Mouse (Mus musculus) heart, embryonic 12.5 days (tissue): ENCODE results near the gene Gnaz. TPM values are rescaled to one million over a fixed set of nuclear protein-coding genes. Genes with fewer than 3 reads are reported as not detected.

Source experiments
- ATAC-seq: fragments of 200-750 bp; cut with Nextera tagmentation; 2 replicates; pipeline ENCODE4 v1.8.0; 2017; ENCODE audit warnings: moderate TSS enrichment, moderate library complexity; ENCODE audit not compliant: insufficient number of reproducible peaks, low FRiP score
- H3K27ac ChIP-seq: fragments of 300-500 bp; sonication (generic); 2 replicates; pipeline ENCODE4 v1.5.1; 2016; ENCODE audit warnings: mild to moderate bottlenecking, moderate library complexity; ENCODE audit not compliant: poor library complexity, severe bottlenecking
- H3K27me3 ChIP-seq: fragments of 300-500 bp; sonication (generic); replicated peaks from 2 replicates; pipeline ENCODE4 v1.6.1; 2016; ENCODE audit warnings: mild to moderate bottlenecking, moderate library complexity
- H3K36me3 ChIP-seq: fragments of 300-500 bp; sonication (generic); 2 replicates; pipeline ENCODE4 v1.6.1; 2016; ENCODE audit warnings: mild to moderate bottlenecking, moderate library complexity
- H3K4me1 ChIP-seq: fragments of 300-500 bp; sonication (generic); replicated peaks from 2 replicates; pipeline ENCODE4 v1.6.1; 2016; ENCODE audit warnings: mild to moderate bottlenecking
- H3K4me2 ChIP-seq: fragments of 300-500 bp; sonication (generic); 2 replicates; pipeline ENCODE4 v1.6.1; 2016; ENCODE audit warnings: mild to moderate bottlenecking, moderate library complexity
- H3K4me3 ChIP-seq: fragments of 300-500 bp; sonication (generic); 2 replicates; pipeline ENCODE4 v1.5.1; 2016; ENCODE audit warnings: mild to moderate bottlenecking
- H3K9ac ChIP-seq: fragments of 300-500 bp; sonication (generic); 2 replicates; pipeline ENCODE4 v1.6.1; 2016; ENCODE audit warnings: mild to moderate bottlenecking, moderate library complexity
- H3K9me3 ChIP-seq: fragments of 300-500 bp; sonication (generic); replicated peaks from 2 replicates; pipeline ENCODE4 v1.6.1; 2016; ENCODE audit warnings: mild to moderate bottlenecking, moderate library complexity
- WGBS: fragments of 180-500 bp; shearing (Covaris S2); methylation state at CpG from one replicate; pipeline ENCODE4 v1.1.7; 2016; 5-methylcytosine and 5-hydroxymethylcytosine counted together
- polyA plus RNA-seq: library from polyadenylated mRNA; unstranded; fragments of >200 nt; fragmentation: Nextera tagmentation; extraction: Ambion mirVana; gene quantifications from 2 replicates; pipeline ENCODE4 v1.2.1, GENCODE M21; 2016

The Gnaz gene
- polyA plus RNA-seq, 1 experiment from 2014 or later, result 1.6 TPM

DNA sequence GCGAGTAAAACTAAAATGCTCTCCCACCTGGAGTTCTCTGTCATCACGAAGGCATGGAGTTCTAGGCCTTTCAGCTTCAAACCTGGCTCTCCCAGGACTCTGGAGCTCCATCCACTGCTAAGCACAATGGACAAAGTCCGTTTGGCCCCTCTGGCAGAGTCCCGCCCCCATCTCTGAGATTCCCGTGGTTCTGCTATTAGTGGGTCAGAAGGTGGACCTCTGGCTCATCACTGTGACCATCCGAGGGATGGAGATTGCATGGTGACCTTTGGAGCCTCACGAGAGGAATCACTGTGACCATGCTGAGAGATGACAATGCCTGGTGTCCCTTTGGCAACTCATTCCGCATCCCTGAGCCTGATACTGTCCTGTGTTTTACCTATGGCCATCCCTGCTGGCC, 85.9 kb downstream of the Gnaz start:
- no peaks in the 10 kb centered on the region for H3K9me3 ChIP-seq
- ATAC-seq, result no peak
- H3K36me3 ChIP-seq, result no peaks in the 10 kb centered on the region
- no peak overlapping the region for H3K27ac ChIP-seq
- H3K27me3 ChIP-seq, result peaks cover 9% of the 10 kb centered on the region
- 79% methylated on average over 8 of the region's 8 CpGs for WGBS
- H3K4me2 ChIP-seq, result no peak overlapping the region
- peaks cover 21% of the 10 kb centered on the region for H3K4me1 ChIP-seq
- H3K4me3 ChIP-seq, result no peak overlapping the region
- no peak overlapping the region for H3K9ac ChIP-seq

DNA sequence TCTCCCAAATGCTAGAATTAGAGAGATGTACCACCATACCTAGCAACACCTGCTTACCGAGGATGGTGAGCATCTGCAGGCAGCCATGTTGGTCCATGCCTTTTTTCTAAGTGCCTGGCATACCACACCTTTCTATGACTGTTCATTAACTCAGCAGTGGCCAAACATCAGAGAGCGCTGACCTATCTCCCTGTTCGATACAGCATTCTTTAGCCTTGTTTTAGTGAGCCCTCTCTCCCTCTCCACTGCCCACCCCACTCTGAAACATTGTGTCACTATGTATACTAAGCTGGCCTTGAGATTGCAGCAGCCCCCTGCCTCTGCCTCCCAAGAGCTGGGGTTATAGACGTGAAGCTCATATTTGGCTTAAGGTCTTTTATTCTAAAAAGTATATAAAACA, 86.7 kb downstream of the Gnaz start:
- no peaks in the 10 kb centered on the region for H3K36me3 ChIP-seq
- 76% methylated on average over 4 of the region's 4 CpGs for WGBS
- H3K27me3 ChIP-seq, result peaks cover 8% of the 10 kb centered on the region
- no peak overlapping the region for H3K9ac ChIP-seq
- H3K4me2 ChIP-seq, result no peak overlapping the region
- peaks cover 21% of the 10 kb centered on the region for H3K4me1 ChIP-seq
- H3K9me3 ChIP-seq, result no peaks in the 10 kb centered on the region
- H3K27ac ChIP-seq, result no peak overlapping the region
- H3K4me3 ChIP-seq, result no peak overlapping the region
- no peak for ATAC-seq

DNA sequence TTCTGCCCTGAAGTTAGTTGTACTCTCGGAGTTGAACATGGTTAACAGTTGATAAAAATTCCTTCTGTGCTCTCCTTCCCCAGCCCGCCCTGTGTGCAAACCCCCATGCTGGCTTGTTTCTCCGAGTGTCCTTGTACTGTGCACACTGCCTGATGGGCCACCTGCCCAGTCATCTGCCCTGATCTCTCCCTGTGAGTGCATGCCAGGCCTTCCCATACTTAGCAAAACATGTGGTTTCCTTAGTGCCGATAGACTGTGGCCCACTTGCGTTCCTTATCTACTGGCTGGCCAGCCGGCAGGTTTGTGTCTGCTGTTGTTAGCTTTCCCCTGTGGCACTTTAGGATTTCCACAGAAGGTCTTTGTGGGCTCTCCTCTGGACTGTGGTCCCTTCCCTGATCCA, 87.1 kb downstream of the Gnaz start:
- H3K36me3 ChIP-seq, result no peaks in the 10 kb centered on the region
- 17% methylated on average over 6 of the region's 6 CpGs for WGBS
- H3K9ac ChIP-seq, result no peak overlapping the region
- H3K27ac ChIP-seq, result peak overlapping the region; percentile 9; the same call in 1 of the 2 replicates
- H3K4me2 ChIP-seq, result no peak overlapping the region
- peaks cover 23% of the 10 kb centered on the region for H3K4me1 ChIP-seq
- peak; percentile 52 for ATAC-seq
- peaks cover 4% of the 10 kb centered on the region for H3K27me3 ChIP-seq
- H3K4me3 ChIP-seq, result no peak overlapping the region
- H3K9me3 ChIP-seq, result no peaks in the 10 kb centered on the region

DNA sequence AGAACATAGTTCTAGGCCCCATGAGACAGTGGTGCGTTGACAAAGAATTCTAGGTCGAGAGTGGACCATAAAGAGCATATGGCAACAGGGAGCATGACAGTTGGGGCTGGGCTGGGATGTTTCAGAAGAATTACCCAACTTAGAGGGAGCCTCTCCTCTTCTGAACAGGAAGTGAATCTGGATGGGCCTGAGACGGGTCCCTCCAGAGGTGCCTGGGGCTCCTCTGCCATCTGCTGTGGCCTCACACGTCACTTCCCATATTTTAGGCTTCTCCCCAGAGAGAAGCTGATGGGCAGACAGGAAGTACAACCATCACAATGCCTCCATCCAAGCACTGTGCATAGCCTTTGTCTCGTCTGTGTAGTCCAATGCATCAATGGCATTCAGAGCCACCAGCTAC, 88.7 kb downstream of the Gnaz start:
- Histone ChIP-seq H3K4me2 (no peak overlapping the region), H3K9me3 (no peaks in the 10 kb centered on the region), H3K27ac (no peak overlapping the region), H3K4me1 (peaks cover 31% of the 10 kb centered on the region), H3K9ac (no peak overlapping the region), H3K36me3 (no peaks in the 10 kb centered on the region), H3K4me3 (no peak overlapping the region), H3K27me3 (peaks cover 4% of the 10 kb centered on the region)
- WGBS, result 69% methylated on average over 5 of the region's 5 CpGs
- no peak for ATAC-seq

- Histone ChIP-seq H3K27ac (no peak overlapping the region), H3K9ac (no peak overlapping the region), H3K4me3 (no peak overlapping the region), H3K4me1 (peaks cover 33% of the 10 kb centered on the region), H3K36me3 (no peaks in the 10 kb centered on the region), H3K9me3 (no peaks in the 10 kb centered on the region), H3K4me2 (no peak overlapping the region), H3K27me3 (peaks cover 4% of the 10 kb centered on the region)
- no peak for ATAC-seq
- WGBS, result 22% methylated on average over 4 of the region's 4 CpGs
Measured at GRCm38 (mm10) chr10:75056255-75056654, 89.3 kb downstream of the Gnaz start.

GRCm38 (mm10) chr10:75058336-75058735, 91.4 kb downstream of the Gnaz start:
- Histone ChIP-seq H3K9me3 (no peaks in the 10 kb centered on the region), H3K4me3 (no peak overlapping the region), H3K4me2 (no peak overlapping the region), H3K4me1 (peaks cover 52% of the 10 kb centered on the region), H3K27ac (no peak overlapping the region), H3K9ac (no peak overlapping the region), H3K27me3 (peaks cover 14% of the 10 kb centered on the region), H3K36me3 (no peaks in the 10 kb centered on the region)
- 78% methylated on average over 8 of the region's 8 CpGs for WGBS
- no peak for ATAC-seq

DNA sequence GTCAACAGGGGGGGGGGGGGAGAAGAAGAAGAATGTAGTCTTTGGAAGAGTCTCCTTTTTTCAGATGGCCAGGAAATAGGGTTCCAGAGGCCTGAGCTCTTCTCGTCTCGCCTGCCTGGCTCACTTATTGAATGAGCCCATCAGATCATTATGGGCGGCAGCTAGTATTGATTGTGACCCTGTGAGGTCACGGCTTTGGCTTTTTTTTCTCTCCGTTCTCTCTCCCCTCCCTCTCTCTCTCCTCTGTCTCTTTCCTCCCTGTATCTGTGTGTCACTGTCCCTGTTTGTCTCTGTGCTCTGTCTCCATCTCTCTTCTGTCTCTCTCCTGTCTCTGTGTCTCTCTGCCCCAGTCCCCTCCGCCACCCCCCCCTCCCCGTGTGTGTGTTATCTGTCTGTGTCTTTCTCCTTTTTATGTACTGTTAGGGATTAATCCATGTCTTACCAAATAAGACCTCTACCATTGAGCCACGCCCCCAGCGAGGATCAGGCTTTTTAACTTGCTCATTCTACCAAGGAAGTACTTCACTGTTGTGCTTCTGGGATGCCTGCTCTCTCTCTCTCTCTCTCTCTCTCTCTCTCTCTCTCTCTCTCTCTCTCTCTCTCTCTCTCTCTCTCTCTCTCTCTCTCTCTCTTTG, 91.9 kb downstream of the Gnaz start:
- no peak overlapping the region for H3K4me3 ChIP-seq
- H3K27me3 ChIP-seq, result peaks cover 14% of the 10 kb centered on the region
- WGBS, result 45% methylated on average over 9 of the region's 9 CpGs
- H3K4me2 ChIP-seq, result peak overlapping the region; percentile 90; the same call in 1 of the 2 replicates
- peaks cover 53% of the 10 kb centered on the region for H3K4me1 ChIP-seq
- no peak for ATAC-seq
- no peaks in the 10 kb centered on the region for H3K9me3 ChIP-seq
- no peak overlapping the region for H3K9ac ChIP-seq
- no peak overlapping the region for H3K27ac ChIP-seq
- no peaks in the 10 kb centered on the region for H3K36me3 ChIP-seq

DNA sequence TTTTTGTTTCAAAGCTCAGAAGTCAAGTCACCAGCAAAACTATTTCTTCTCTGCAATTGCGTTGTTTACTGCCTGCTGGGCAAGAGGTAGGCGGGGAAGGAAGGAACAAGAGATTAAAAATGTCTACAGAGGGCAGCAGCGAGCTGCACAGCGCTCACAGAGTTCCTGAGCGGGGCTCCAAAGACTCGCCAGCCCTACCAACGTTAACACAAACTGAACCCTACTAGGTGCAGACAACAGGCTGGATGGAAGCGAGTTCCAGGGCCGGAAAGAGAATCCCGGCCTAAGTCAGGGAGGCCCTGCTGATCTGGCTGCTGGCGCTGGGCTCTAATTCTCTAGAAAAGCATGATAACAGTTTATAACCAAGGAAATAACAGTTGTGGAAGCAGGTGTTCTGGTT, 92.4 kb downstream of the Gnaz start:
- Histone ChIP-seq H3K4me2 (peak overlapping the region; percentile 90), H3K9me3 (no peaks in the 10 kb centered on the region), H3K4me1 (peaks cover 54% of the 10 kb centered on the region), H3K36me3 (0 out of 2 replicates have a peak, but pooled peaks cover 2% of the 10 kb centered on the region), H3K27me3 (peaks cover 14% of the 10 kb centered on the region), H3K9ac (no peak overlapping the region), H3K27ac (no peak overlapping the region), H3K4me3 (peak overlapping the region; percentile 95)
- peak; percentile 47; the same call in 1 of the 2 replicates for ATAC-seq
- WGBS, result 1% methylated on average over 11 of the region's 11 CpGs

GRCm38 (mm10) chr10:75060217-75060842, 93.4 kb downstream of the Gnaz start, which contains the start of gene Bcr:
Bcr (plus strand) TSS chr10:75060592.
- ATAC-seq, result peak; percentile 85
- peak within 1 kb of the TSS; percentile 58; the same call in 1 of the 2 replicates for H3K27ac ChIP-seq
- peak within 1 kb of the TSS; percentile 92 for H3K9ac ChIP-seq
- H3K36me3 ChIP-seq, result peaks cover 9% of the 10 kb centered on the region; the same call in 1 of the 2 replicates
- H3K4me1 ChIP-seq, result peaks cover 53% of the 10 kb centered on the region
- H3K4me2 ChIP-seq, result peak within 1 kb of the TSS; percentile 90
- H3K9me3 ChIP-seq, result no peaks in the 10 kb centered on the region
- H3K4me3 ChIP-seq, result peak within 1 kb of the TSS; percentile 95
- H3K27me3 ChIP-seq, result peaks cover 14% of the 10 kb centered on the region
- WGBS, result under 1% methylated on average over 46 of the region's 73 CpGs

GRCm38 (mm10) chr10:75060843-75061235, 93.9 kb downstream of the Gnaz start:
- Histone ChIP-seq H3K9ac (peak overlapping the region; percentile 92), H3K4me2 (peak overlapping the region; percentile 90), H3K4me1 (peaks cover 57% of the 10 kb centered on the region), H3K36me3 (peaks cover 15% of the 10 kb centered on the region; the same call in 1 of the 2 replicates), H3K9me3 (no peaks in the 10 kb centered on the region), H3K27me3 (peaks cover 14% of the 10 kb centered on the region), H3K27ac (peak overlapping the region; percentile 58; the same call in 1 of the 2 replicates), H3K4me3 (peak overlapping the region; percentile 95)
- under 1% methylated on average over 47 of the region's 48 CpGs for WGBS
- no peak for ATAC-seq

DNA sequence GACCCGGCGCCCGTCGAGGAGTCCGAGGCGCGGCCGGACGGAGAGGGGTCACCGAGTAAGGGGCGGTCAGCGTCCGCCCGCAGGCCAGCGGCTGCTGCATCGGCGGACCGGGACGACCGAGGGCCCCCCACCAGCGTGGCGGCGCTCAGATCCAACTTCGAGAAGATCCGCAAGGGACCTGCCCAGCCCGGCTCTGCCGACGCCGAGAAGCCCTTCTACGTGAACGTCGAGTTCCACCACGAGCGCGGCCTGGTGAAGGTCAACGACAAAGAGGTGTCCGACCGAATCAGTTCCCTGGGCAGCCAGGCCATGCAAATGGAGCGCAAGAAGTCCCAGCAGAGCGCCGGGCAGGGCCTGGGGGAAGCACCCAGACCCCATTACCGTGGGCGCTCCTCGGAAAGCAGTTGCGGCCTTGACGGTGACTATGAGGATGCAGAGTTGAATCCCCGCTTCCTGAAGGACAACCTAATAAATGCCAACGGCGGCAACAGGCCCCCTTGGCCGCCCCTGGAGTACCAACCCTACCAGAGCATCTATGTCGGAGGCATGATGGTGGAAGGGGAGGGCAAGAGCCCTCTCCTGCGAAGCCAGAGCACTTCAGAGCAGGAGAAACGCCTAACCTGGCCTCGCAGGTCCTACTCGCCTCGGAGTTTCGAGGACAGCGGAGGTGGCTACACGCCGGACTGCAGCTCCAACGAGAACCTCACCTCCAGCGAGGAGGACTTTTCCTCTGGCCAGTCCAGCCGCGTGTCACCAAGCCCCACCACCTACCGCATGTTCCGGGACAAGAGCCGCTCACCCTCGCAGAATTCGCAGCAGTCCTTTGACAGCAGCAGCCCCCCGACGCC, 94.6 kb downstream of the Gnaz start:
- peaks cover 59% of the 10 kb centered on the region for H3K4me1 ChIP-seq
- no peaks in the 10 kb centered on the region for H3K9me3 ChIP-seq
- no peak overlapping the region for H3K27ac ChIP-seq
- ATAC-seq, result no peak
- peak overlapping the region; percentile 90 for H3K4me2 ChIP-seq
- H3K9ac ChIP-seq, result peak overlapping the region; percentile 92
- H3K36me3 ChIP-seq, result peaks cover 16% of the 10 kb centered on the region; the same call in 1 of the 2 replicates
- peaks cover 14% of the 10 kb centered on the region for H3K27me3 ChIP-seq
- WGBS, result 2% methylated on average over 71 of the region's 71 CpGs
- H3K4me3 ChIP-seq, result peak overlapping the region; percentile 95
